Mouse (Mus musculus) lung, embryonic 14.5 days (tissue): ENCODE results near the gene Dgkh. TPM values are rescaled to one million over a fixed set of nuclear protein-coding genes. Genes with fewer than 3 reads are reported as not detected.

ENCODE experiments used
- ATAC-seq: fragments of 200-750 bp; cut with Nextera tagmentation; 2 replicates; pipeline ENCODE4 v1.8.0; 2017; ENCODE audit warnings: mild to moderate bottlenecking, moderate TSS enrichment, moderate library complexity; ENCODE audit not compliant: insufficient read depth
- DNase-seq: peaks from one replicate; pipeline ENCODE4 v3.0.0-alpha.2; 2015
- H3K27ac ChIP-seq: fragments of 300-500 bp; sonication (generic); 2 replicates; pipeline ENCODE4 v1.5.1; 2014; ENCODE audit warnings: low read depth, mild to moderate bottlenecking, moderate library complexity
- H3K27me3 ChIP-seq: fragments of 300-500 bp; sonication (generic); 2 replicates; pipeline ENCODE4 v1.6.1; 2014; ENCODE audit warnings: low read length, control low read depth; ENCODE audit not compliant: insufficient read depth
- H3K36me3 ChIP-seq: fragments of 300-500 bp; sonication (generic); 2 replicates; pipeline ENCODE4 v1.6.1; 2014; ENCODE audit warnings: control low read depth; ENCODE audit not compliant: insufficient read depth
- H3K4me1 ChIP-seq: fragments of 300-500 bp; sonication (generic); 2 replicates; pipeline ENCODE4 v1.6.1; 2014; ENCODE audit warnings: antibody characterized with exemption, control low read depth; ENCODE audit not compliant: insufficient read depth
- H3K4me2 ChIP-seq: fragments of 300-500 bp; sonication (generic); 2 replicates; pipeline ENCODE4 v1.6.1; 2014; ENCODE audit warnings: mild to moderate bottlenecking
- H3K4me3 ChIP-seq: fragments of 300-500 bp; sonication (generic); 2 replicates; pipeline ENCODE4 v1.5.1; 2014; ENCODE audit warnings: low read depth, low read length
- H3K9ac ChIP-seq: fragments of 300-500 bp; sonication (generic); 2 replicates; pipeline ENCODE4 v1.6.1; 2014
- H3K9me3 ChIP-seq: fragments of 300-500 bp; sonication (generic); 2 replicates; pipeline ENCODE4 v1.6.1; 2016; ENCODE audit warnings: low read depth, low read length, control low read depth
- CTCF ChIP-seq: IDR thresholded peaks from 2 replicates; pipeline ENCODE4 v1.5.1; 2016; ENCODE audit warnings: antibody characterized with exemption, low read depth
- WGBS: fragments of 180-500 bp; shearing (Covaris S2); extraction: QIAGEN DNeasy Blood & Tissue Kit; methylation state at CpG from one replicate; pipeline ENCODE4 v1.1.7; 2014; 5-methylcytosine and 5-hydroxymethylcytosine counted together
- polyA plus RNA-seq: library from polyadenylated mRNA; unstranded; fragments of >200 nt; fragmentation: Nextera tagmentation; extraction: Ambion mirVana; gene quantifications from 2 replicates; pipeline ENCODE4 v1.2.1, GENCODE M21; 2014

Gene Dgkh
- polyA plus RNA-seq, 1 experiment from 2014 or later, result 3.4 TPM

DNA sequence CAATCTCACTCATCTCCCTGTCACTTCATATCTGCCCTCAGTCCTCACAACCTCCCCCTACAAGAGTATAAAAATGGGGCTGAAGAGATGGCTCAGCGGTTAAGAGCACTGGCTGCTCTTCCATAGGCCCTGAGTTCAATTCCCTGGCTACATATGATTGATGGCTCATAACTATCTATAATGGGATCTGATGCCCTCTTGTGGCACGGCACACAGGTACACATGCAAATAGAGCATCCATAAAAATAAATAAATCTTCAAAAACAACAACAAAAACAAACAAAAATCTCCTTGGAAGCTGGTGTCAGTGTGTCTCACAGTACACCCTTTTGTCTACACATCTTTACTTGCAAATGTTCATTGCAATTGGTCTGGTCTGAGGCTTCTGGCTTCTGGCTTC lies 207.5 kb downstream of the Dgkh start:
- Histone ChIP-seq H3K4me1 (peaks cover 20% of the 10 kb centered on the region), H3K27me3 (no peaks in the 10 kb centered on the region), H3K9me3 (no peaks in the 10 kb centered on the region), H3K27ac (no peak overlapping the region), H3K4me3 (no peak overlapping the region), H3K4me2 (no peak overlapping the region), H3K36me3 (peaks cover 11% of the 10 kb centered on the region; the same call in 1 of the 2 replicates), H3K9ac (no peak overlapping the region)
- TF ChIP-seq CTCF, result no peak
- 88% methylated on average over 2 of the region's 2 CpGs for WGBS
- no peak for ATAC-seq
- no peak for DNase-seq

DNA sequence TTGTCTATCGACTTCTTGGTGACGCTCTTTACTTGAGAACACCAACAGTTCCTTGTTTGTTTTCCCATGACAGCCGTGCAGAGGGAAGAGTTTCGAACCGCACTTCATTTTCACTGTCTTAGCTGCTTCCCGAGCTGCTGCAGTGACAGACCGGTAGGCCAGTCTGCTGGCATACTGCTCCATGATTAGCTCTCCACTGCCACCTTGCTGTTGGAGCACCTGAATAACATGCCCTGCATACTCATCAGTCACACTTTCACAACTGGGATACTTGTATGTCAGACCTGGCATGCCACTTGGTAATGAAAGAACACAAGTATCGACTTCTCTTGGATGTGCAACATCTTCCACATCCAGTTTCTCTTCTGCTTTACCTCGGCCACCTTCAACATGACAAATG lies 221.9 kb downstream of the Dgkh start:
- Histone ChIP-seq H3K36me3 (peaks cover 82% of the 10 kb centered on the region), H3K4me2 (no peak overlapping the region), H3K27ac (no peak overlapping the region), H3K4me1 (no peaks in the 10 kb centered on the region), H3K9ac (no peak overlapping the region), H3K27me3 (no peaks in the 10 kb centered on the region), H3K9me3 (no peaks in the 10 kb centered on the region), H3K4me3 (no peak overlapping the region)
- 73% methylated on average over 9 of the region's 9 CpGs for WGBS
- DNase-seq, result peak; percentile 18
- no peak for ATAC-seq
- peak; percentile 45 for TF ChIP-seq CTCF

DNA sequence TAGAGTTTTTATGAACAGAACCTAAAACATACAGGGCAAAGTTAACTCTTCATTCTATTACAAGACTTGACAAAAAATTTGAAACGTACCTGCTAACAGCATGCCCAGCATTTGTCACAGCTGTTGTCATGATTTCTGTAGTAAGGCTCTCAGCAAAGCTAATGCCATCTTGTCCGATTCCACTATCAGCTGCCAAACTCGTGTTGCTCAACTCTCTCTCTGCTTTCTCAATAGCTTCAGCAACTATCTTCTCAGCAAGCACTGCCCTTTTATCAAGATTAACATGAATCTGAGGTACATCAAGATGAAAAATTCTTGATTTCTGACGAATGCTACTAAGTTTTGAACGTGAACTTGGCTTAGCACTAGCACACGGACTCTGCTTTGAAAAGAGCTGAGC lies 222.8 kb downstream of the Dgkh start:
- no peaks in the 10 kb centered on the region for H3K9me3 ChIP-seq
- 89% methylated on average over 6 of the region's 6 CpGs for WGBS
- H3K4me2 ChIP-seq, result no peak overlapping the region
- no peaks in the 10 kb centered on the region for H3K4me1 ChIP-seq
- DNase-seq (no peak), ATAC-seq (no peak)
- H3K27me3 ChIP-seq, result no peaks in the 10 kb centered on the region
- H3K36me3 ChIP-seq, result peaks cover 84% of the 10 kb centered on the region
- H3K4me3 ChIP-seq, result no peak overlapping the region
- TF ChIP-seq CTCF, result no peak
- H3K9ac ChIP-seq, result no peak overlapping the region
- H3K27ac ChIP-seq, result no peak overlapping the region

Other genes starting within 250 kb of the Dgkh start
- 18.3 and 18.9 TPM in 2 replicates for gene Akap11, start 196.0 kb downstream of the Dgkh start, polyA plus RNA-seq
- 12.5 and 13.9 TPM in 2 replicates for gene Vwa8, start 116.3 kb upstream of the Dgkh start, polyA plus RNA-seq